Mouse (Mus musculus) gastrocnemius, postnatal 36 days (tissue): ENCODE data around the gene Hip1r. TPM values are rescaled to one million over a fixed set of nuclear protein-coding genes. Genes with fewer than 3 reads are reported as not detected.

ENCODE experiments used
- DNase-seq, 2 experiments: peaks; one replicate each; pipeline ENCODE4 v3.0.0; 2022
- intact Hi-C: fragments of 180-260 bp; cut with DNase I; formaldehyde crosslinking; loops from one replicate; pipeline ENCODE4 v1.15.1; 2025
- long read RNA-seq, 2 experiments: library from polyadenylated mRNA; stranded (forward); transcript quantifications; one replicate each; pipeline ENCODE4 v2.0.0; 2021
- total RNA-seq, 2 experiments: library from RNA; stranded (reverse); gene quantifications; 2 replicates each; pipeline ENCODE4 v1.2.3; 2021

Hip1r gene
- 1 to 10 TPM; 7.2 to 8.1 TPM for total RNA-seq
- long read RNA-seq, experiment 1, full-length matches to known transcripts = 2 of 8 reads
- long read RNA-seq, experiment 1, partial matches to known transcripts = 4 of 8 reads
- long read RNA-seq, experiment 1, other reads (novel, unspliced or antisense) = 2 of 8 reads
- long read RNA-seq, experiment 2, partial matches to known transcripts = 1 of 2 reads
- long read RNA-seq, experiment 2, other reads (novel, unspliced or antisense) = 1 of 2 reads

DNA sequence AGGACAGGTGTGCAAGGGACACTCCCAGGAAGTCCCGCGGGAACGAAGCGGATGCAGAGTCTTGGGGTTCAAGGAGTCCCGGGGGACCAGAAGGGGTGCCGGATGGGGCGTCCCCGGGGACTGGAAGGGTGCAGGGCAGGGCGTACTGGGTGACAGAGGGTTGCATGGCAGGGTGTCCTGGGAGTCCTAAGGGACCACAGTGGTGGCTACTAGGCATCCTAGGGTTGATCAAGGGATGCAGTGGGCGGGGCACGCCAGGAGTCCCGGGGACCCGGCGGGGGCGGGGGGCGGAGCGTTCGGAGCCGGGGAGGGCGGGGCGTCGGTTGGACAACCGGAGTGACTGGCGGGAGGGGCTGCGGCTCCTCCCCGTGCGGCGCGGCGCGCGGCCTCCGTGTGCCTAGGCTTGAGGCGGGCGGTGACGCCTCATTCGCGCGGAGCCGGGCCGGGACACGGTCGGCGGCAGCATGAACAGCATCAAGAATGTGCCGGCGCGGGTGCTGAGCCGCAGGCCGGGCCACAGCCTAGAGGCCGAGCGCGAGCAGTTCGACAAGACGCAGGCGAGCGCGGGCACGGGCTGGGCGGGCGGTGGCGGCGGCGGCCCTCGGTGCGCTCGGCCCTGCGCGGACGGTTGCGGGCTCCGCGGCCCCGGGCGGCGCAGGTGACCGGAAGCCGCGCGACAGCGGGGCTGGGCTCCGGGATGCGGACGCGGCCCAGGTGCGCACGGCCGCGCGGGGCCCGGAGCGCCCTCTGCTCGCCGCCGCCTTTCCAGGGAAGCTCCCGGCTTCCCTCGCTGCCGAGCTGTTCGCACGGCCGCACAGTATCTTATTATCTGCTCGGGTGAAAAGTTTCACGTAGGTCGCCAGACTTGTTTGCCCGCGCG lies at the start of gene Hip1r:
Gene Hip1r, plus strand, starts transcription at position 330 of the 880 bp plus-strand sequence.
- DNase-seq = peak; percentile 57 to 73
- intact Hi-C loops = no loop called here

DNA sequence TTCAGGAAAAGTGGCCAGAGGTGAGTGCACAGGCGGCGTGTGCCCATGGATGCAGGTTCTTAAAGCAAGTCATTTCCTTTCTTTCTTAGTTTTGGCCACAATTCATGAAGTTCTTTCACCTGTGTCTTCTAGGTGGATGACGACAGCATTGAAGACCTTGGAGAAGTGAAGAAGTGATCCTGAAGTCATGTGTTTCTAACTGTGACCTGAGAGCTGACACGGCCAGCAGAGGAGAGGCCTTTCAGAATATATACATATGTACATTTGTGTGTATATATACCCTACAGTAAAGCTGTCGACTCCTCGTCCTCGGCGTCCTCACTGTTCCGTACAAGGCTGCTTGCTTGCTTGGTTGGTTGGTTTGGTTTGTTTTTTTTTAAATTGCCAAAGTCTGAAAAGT lies 46.3 kb upstream of the Hip1r start, which contains the start of gene Gm43518:
Gene Gm43518, plus strand, starts transcription at position 301 of the 400 bp plus-strand sequence.
- no peak for DNase-seq

GRCm38 (mm10) chr5:123930508-123930989 lies 42.9 kb upstream of the Hip1r start, which contains the start of gene Ccdc62:
Gene Ccdc62, plus strand, starts transcription at chr5:123930679.
- intact Hi-C loops = no loop called here
- peak; percentile 82 to 91 for DNase-seq

More for the DNA sequence above, 46.3 kb upstream of the Hip1r start, which contains the start of gene Gm43518:
- intact Hi-C loops = no loop called here

- DNase-seq = no peak
- intact Hi-C loops = no loop called here
Observed at GRCm38 (mm10) chr5:123931131-123931530, 42.3 kb upstream of the Hip1r start.

GRCm38 (mm10) chr5:123932927-123933326 lies 40.5 kb upstream of the Hip1r start:
- intact Hi-C loops = no loop called here
- DNase-seq = no peak

GRCm38 (mm10) chr5:123933556-123933955 lies 39.9 kb upstream of the Hip1r start:
- intact Hi-C loops = no loop called here

GRCm38 (mm10) chr5:123933957-123934591 lies 39.4 kb upstream of the Hip1r start:
- intact Hi-C loops = no loop called here

More at GRCm38 (mm10) chr5:123933556-123933955, 39.9 kb upstream of the Hip1r start:
- no peak for DNase-seq

GRCm38 (mm10) chr5:123935931-123936330 lies 37.5 kb upstream of the Hip1r start:
- DNase-seq = no peak
- intact Hi-C loops = no loop called here

More at GRCm38 (mm10) chr5:123933957-123934591, 39.4 kb upstream of the Hip1r start:
- no peak for DNase-seq

GRCm38 (mm10) chr5:123938479-123938878 lies 34.9 kb upstream of the Hip1r start:
- DNase-seq = no peak

DNA sequence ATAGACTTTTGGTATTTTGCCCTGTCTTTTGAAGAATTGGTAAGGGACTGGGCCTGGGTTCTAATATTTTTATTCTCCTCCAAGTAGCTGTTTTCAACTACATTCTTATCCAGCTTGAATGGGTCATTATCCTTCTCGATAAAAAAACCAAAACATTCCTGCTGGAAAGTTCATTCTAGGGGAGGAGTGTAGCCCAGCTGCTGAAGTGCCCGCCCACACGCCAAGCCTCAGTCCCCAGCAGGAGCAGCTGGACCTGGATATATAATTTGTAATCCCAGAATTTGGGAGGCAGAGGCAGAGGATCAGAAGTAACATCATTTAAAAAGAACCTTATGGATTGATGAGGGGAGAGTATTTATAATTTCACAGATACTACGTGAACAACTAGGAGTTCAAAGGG lies 26.9 kb upstream of the Hip1r start:
- intact Hi-C loops = no loop called here
- DNase-seq = no peak

More at GRCm38 (mm10) chr5:123938479-123938878, 34.9 kb upstream of the Hip1r start:
- intact Hi-C loops = no loop called here

- no peak for DNase-seq
Observed at GRCm38 (mm10) chr5:123947041-123947761, 26.2 kb upstream of the Hip1r start.

DNA sequence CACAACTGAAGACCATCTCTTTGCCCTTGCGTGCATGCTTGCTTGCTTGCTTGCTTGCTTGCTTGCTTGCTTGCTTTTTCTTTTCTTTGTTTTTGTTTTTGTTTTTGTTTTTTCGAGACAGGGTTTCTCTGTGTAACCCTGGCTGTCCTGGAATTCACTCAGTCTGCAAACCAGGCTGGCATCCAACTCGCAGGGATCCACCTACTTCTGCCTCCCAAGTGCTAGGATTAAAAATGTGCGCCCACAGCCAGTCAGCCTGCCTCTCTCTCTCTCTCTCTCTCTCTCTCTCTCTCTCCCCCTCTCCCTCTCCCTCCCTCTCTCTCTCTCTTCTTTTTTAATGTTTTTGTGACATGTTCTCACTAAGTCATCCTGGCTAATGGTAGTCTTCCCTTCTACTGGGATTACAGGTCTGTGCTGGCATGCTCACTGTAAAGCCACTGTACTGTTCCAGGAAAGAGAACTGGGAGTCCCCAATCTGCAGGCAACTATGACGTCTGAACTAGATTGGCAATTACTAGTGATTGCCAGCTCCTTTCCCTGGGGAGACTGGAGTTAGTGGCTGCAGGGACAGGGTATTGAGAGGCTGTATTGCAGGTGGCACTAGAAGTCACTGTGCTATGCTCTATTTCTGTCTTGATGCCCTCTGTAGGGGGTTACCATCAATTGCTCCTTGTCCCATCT lies 20.9 kb upstream of the Hip1r start:
- intact Hi-C loops = no loop called here
- no peak for DNase-seq

More at GRCm38 (mm10) chr5:123947041-123947761, 26.2 kb upstream of the Hip1r start:
- intact Hi-C loops = loop anchor here (1.0 kb wide), 1 partner anchor 46 kb away; no protein-coding TSS in a partner anchor

DNA sequence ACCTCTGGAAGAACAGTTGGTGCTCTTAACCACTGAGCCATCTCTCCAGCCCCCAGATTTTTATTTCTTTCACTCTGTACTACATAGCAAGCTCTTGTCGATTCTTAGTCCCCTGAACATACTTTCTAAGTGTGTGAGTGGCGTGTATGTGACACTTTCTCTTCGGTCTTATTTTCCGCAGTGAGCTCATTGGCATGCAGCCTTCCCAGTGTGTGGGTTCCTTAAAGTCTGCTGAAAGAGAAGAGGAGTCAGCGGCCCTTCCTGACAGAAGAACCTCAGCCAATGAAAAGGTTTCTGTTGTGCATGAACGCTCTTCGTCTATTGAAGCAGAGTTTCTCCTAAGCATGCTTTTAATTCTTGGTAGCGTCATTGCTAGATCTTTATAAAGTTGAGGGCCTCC lies 16.2 kb upstream of the Hip1r start:
- no peak for DNase-seq
- intact Hi-C loops = no loop called here

- no peak for DNase-seq
- intact Hi-C loops = no loop called here
Observed at GRCm38 (mm10) chr5:123959018-123959417, 14.4 kb upstream of the Hip1r start.

GRCm38 (mm10) chr5:123960129-123960528 lies 13.3 kb upstream of the Hip1r start:
- DNase-seq = no peak
- intact Hi-C loops = no loop called here

DNA sequence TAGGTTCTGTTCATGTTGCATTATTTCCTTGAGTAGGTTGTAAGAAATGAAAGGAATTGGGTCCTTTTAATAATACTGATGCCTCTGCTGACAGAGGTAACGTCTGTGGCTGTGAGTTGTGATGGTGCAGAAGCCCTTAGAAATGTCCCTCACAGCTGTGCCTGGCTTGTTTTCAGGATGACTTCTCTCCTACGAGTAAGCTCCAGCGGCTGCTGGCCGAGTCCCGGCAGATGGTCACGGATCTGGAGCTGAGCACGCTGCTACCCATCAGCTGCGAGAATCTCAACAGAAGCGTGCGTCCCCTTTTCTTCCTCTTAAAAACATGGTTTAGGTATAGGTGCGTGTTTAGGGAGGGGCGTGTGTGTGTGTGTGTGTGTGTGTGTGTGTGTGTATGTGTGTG lies 12.4 kb upstream of the Hip1r start:
- intact Hi-C loops = no loop called here
- DNase-seq = no peak

- intact Hi-C loops = no loop called here
Observed at GRCm38 (mm10) chr5:123964208-123964607, 9.2 kb upstream of the Hip1r start.

DNA sequence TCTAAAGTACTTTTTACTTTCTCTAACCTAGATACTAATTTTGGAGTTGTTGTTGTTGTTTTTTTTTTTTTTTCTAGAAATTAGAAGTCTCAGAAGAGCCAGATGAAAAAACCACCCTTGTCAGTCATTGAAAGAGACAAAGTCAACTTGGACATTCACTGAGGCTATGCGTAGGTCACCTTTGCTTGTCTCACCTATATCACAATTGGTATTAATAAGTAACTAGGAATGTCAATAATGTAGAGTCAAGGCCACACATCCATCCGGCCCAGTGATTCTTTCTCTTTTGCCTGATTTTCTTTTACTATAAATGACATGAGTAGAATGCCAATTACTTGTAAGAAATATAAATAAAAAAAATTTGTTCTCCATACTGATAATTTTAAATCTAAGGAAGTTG lies 6.7 kb upstream of the Hip1r start:
- intact Hi-C loops = no loop called here
- no peak for DNase-seq

More at GRCm38 (mm10) chr5:123964208-123964607, 9.2 kb upstream of the Hip1r start:
- DNase-seq = no peak

DNA sequence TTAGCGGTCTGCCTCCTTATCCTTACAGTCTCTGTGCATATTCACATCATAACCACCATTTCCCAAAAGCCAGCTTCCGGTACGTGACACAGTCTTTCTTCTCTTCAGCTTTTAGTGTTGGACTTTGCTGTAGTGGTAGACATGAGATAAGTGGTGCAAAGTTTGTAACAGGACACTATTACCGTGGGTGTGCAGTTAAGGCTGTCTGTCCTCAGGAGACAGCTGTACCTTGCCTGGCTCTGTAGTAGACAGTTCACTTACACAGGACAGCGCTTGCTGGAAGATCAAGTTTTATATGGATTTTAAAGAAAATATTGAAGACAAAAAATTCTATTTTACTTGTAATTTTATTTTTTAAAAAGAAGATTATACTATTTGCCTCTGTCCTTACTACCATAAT lies 5.0 kb upstream of the Hip1r start:
- intact Hi-C loops = no loop called here
- no peak for DNase-seq
